Mouse (Mus musculus): ENCODE data around the gene Dpm3. TPM values are rescaled to one million over a fixed set of nuclear protein-coding genes. Genes with fewer than 3 reads are reported as not detected.

The Dpm3 gene
- polyA plus RNA-seq, 1 experiment = 623 TPM

GRCm38 (mm10) chr3:89231772-89232275 is 27.3 kb upstream of the Dpm3 start:
- DNase-seq (ENCODE audit: low read depth) = no peak

GRCm38 (mm10) chr3:89232614-89233013 is 26.5 kb upstream of the Dpm3 start:
- no peak for DNase-seq (ENCODE audit: low read depth)

- DNase-seq (ENCODE audit: low read depth) = no peak
Measured at GRCm38 (mm10) chr3:89233562-89234110, 25.5 kb upstream of the Dpm3 start.

- DNase-seq (ENCODE audit: low read depth) = no peak
Measured at GRCm38 (mm10) chr3:89236516-89236915, 22.6 kb upstream of the Dpm3 start.

- no peak for DNase-seq (ENCODE audit: low read depth)
Measured at GRCm38 (mm10) chr3:89237682-89238081, 21.5 kb upstream of the Dpm3 start.

GRCm38 (mm10) chr3:89238494-89238893 is 20.7 kb upstream of the Dpm3 start:
- DNase-seq (ENCODE audit: low read depth) = no peak

- DNase-seq (ENCODE audit: low read depth) = no peak
Measured at GRCm38 (mm10) chr3:89242331-89242895, 16.7 kb upstream of the Dpm3 start.

- DNase-seq (ENCODE audit: low read depth) = no peak
Measured at GRCm38 (mm10) chr3:89243609-89244008, 15.5 kb upstream of the Dpm3 start.

- DNase-seq (ENCODE audit: low read depth) = no peak
Measured at GRCm38 (mm10) chr3:89244158-89244981, 14.8 kb upstream of the Dpm3 start.

- DNase-seq (ENCODE audit: low read depth) = no peak
Measured at GRCm38 (mm10) chr3:89244982-89245687, 14.0 kb upstream of the Dpm3 start.

GRCm38 (mm10) chr3:89245688-89246171 is 13.4 kb upstream of the Dpm3 start, which contains the start of gene Krtcap2:
Krtcap2 (plus strand) TSS chr3:89245966.
- no peak for DNase-seq (ENCODE audit: low read depth)

- DNase-seq (ENCODE audit: low read depth) = no peak
Measured at GRCm38 (mm10) chr3:89246261-89247100, 12.7 kb upstream of the Dpm3 start, which contains the start of gene Trim46. Trim46 (minus strand) TSS chr3:89246309.

- DNase-seq (ENCODE audit: low read depth) = no peak
Measured at GRCm38 (mm10) chr3:89247466-89247865, 11.7 kb upstream of the Dpm3 start.

GRCm38 (mm10) chr3:89250435-89251040 is 8.6 kb upstream of the Dpm3 start:
- no peak for DNase-seq (ENCODE audit: low read depth)

- no peak for DNase-seq (ENCODE audit: low read depth)
Measured at GRCm38 (mm10) chr3:89251365-89251895, 7.7 kb upstream of the Dpm3 start.

- DNase-seq (ENCODE audit: low read depth) = no peak
Measured at GRCm38 (mm10) chr3:89254994-89255393, 4.2 kb upstream of the Dpm3 start.

GRCm38 (mm10) chr3:89256177-89256576 is 3.0 kb upstream of the Dpm3 start:
- no peak for DNase-seq (ENCODE audit: low read depth)

GRCm38 (mm10) chr3:89260211-89260610 is 1.1 kb downstream of the Dpm3 start:
- DNase-seq (ENCODE audit: low read depth) = no peak

- no peak for DNase-seq (ENCODE audit: low read depth)
Measured at GRCm38 (mm10) chr3:89262417-89262816, 3.3 kb downstream of the Dpm3 start.

GRCm38 (mm10) chr3:89266439-89266893 is 7.3 kb downstream of the Dpm3 start:
- peak; percentile 27 for DNase-seq (ENCODE audit: low read depth)
